25 mouse cellular contexts compared by ENCODE assay signal in the genomic region with DNA sequence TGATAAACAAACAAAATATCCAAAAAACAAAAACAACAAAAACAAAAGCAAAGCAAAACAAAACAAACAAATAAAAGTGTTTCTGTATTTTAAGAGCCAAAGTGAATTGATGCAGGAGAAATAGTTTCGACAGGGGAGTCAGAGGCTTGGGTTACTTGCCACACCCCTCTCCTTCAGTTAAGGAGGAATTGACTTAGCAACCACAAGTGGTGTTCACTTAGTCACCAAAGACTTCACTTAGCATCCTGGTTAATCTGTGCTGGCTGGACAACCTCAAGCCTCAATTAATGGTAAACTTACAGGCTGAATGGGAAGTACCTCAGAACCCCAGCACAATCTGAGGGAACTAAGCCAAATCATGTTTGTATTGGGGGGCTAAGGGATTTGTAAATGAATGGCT.
DNase-seq lines count a peak whose midpoint lies in the region; ATAC-seq and TF ChIP-seq lines count a peak whose summit lies in the region.
"Had no signal": no experiment of that assay in that cellular context is flagged by ENCODE, and none has a peak within 500 bp of the region (broad histone marks: within the 10 kb centered on the region; RNA-seq: fewer than 3 reads in every experiment).

No protein-coding gene starts in this region.

- no peak overlapping the region for H3K9ac ChIP-seq in lung, embryonic 14.5 days
- H3K9ac ChIP-seq in lung, postnatal 0 days (replicated peaks; ENCODE audit: low read depth), result no peak overlapping the region
- H3K9ac ChIP-seq: embryonic facial prominence, embryonic 12.5 days; forebrain, embryonic 13.5 days; forebrain, embryonic 15.5 days; forebrain, postnatal 0 days had no signal

- H3K4me2 ChIP-seq in lung, embryonic 14.5 days, result no peak overlapping the region
- no peak overlapping the region for H3K4me2 ChIP-seq in lung, postnatal 0 days (replicated peaks; ENCODE audit: low read depth, low read length)
- H3K4me2 ChIP-seq: embryonic facial prominence, embryonic 12.5 days; forebrain, embryonic 13.5 days; forebrain, embryonic 15.5 days had no signal

- H3K27ac ChIP-seq in lung, embryonic 14.5 days (ENCODE audit: low read depth), result no peak overlapping the region
- no peak overlapping the region for H3K27ac ChIP-seq in lung, postnatal 0 days (ENCODE audit: low read length)
- no peak overlapping the region for H3K27ac ChIP-seq in layer of hippocampus, adult 2 months
- H3K27ac ChIP-seq: embryonic facial prominence, embryonic 10.5 days; embryonic facial prominence, embryonic 12.5 days; forebrain, embryonic 13.5 days; forebrain, embryonic 15.5 days had no signal

- no peak for TF ChIP-seq CTCF in lung, embryonic 14.5 days (IDR thresholded peaks at IDR 0.05; ENCODE audit: low read depth)
- TF ChIP-seq CTCF in lung, postnatal 0 days (IDR thresholded peaks at IDR 0.05), result no peak
- TF ChIP-seq CTCF in layer of hippocampus, adult 2 months (conservative IDR thresholded peaks at IDR 0.05), result no peak

- no peak overlapping the region for H3K4me3 ChIP-seq in lung, embryonic 14.5 days (ENCODE audit: low read depth, low read length)
- H3K4me3 ChIP-seq in lung, postnatal 0 days (ENCODE audit: low read depth, low read length), result no peak overlapping the region
- no peak overlapping the region for H3K4me3 ChIP-seq in layer of hippocampus, adult 2 months
- H3K4me3 ChIP-seq: embryonic facial prominence, embryonic 10.5 days; embryonic facial prominence, embryonic 12.5 days; forebrain, embryonic 13.5 days; forebrain, embryonic 15.5 days had no signal

- peak; percentile 28 for DNase-seq in lung, embryonic 14.5 days
- no peak for DNase-seq in lung, postnatal 10 days
- peak; percentile 80 for DNase-seq in lung, postnatal 0 days (ENCODE audit: low spot score)
- no peak for DNase-seq in lung, postnatal 14 days
- DNase-seq in 3T3-L1 (ENCODE audit: low read depth, low spot score), result peak; percentile 35
- peak; percentile 14 for DNase-seq in NIH3T3 (ENCODE audit: low read depth)
- DNase-seq in adrenal gland, postnatal 36 days, result no peak
- DNase-seq in layer of hippocampus, adult 2 months (ENCODE audit: low spot score in 2 of 2), result no peak
- DNase-seq: adrenal gland, adult 2 months; adrenal gland, postnatal 10 days; adrenal gland, postnatal 25 days; B cell, adult 2 months; cerebellum, adult 11-12 months; cerebellum, adult 2 months; cerebellum, adult 9-10 months; cerebellum, postnatal 10 days; cerebellum, postnatal 25 days; forebrain, postnatal 0 days had no signal

- WGBS in lung, embryonic 14.5 days, result 56% methylated on average over 1 of the region's 1 CpGs
- WGBS in lung, postnatal 0 days, result 50% methylated on average over 1 of the region's 1 CpGs

- H3K36me3 ChIP-seq in lung, embryonic 14.5 days (ENCODE audit: insufficient read depth), result no peaks in the 10 kb centered on the region
- H3K36me3 ChIP-seq in lung, postnatal 0 days (ENCODE audit: insufficient read depth, low read length), result no peaks in the 10 kb centered on the region
- H3K36me3 ChIP-seq: embryonic facial prominence, embryonic 10.5 days; embryonic facial prominence, embryonic 12.5 days; forebrain, embryonic 15.5 days; G1E had no signal

- TF ChIP-seq EP300 in lung, postnatal 0 days (IDR thresholded peaks at IDR 0.05), result no peak

- H3K9me3 ChIP-seq in lung, embryonic 14.5 days (ENCODE audit: low read depth, low read length), result no peaks in the 10 kb centered on the region
- H3K9me3 ChIP-seq in lung, postnatal 0 days (ENCODE audit: low read length), result no peaks in the 10 kb centered on the region
- H3K9me3 ChIP-seq: embryonic facial prominence, embryonic 10.5 days; embryonic facial prominence, embryonic 12.5 days; forebrain, embryonic 13.5 days; forebrain, embryonic 15.5 days; G1E had no signal

- no peaks in the 10 kb centered on the region for H3K4me1 ChIP-seq in lung, embryonic 14.5 days (ENCODE audit: insufficient read depth)
- H3K4me1 ChIP-seq in lung, postnatal 0 days (ENCODE audit: insufficient read depth, low read depth, low read length), result no peaks in the 10 kb centered on the region
- H3K4me1 ChIP-seq: embryonic facial prominence, embryonic 10.5 days; embryonic facial prominence, embryonic 12.5 days; forebrain, embryonic 13.5 days; forebrain, embryonic 15.5 days had no signal

- ATAC-seq in lung, embryonic 14.5 days (ENCODE audit: insufficient read depth), result no peak
- ATAC-seq in lung, postnatal 0 days, result peak; percentile 61
- ATAC-seq: CD4-positive, CD25-positive, alpha-beta regulatory T cell, adult 4 months; forebrain, embryonic 13.5 days; forebrain, embryonic 15.5 days; forebrain, postnatal 0 days had no signal

- H3K27me3 ChIP-seq in lung, embryonic 14.5 days (ENCODE audit: insufficient read depth, low read length), result no peaks in the 10 kb centered on the region
- no peaks in the 10 kb centered on the region for H3K27me3 ChIP-seq in lung, postnatal 0 days (replicated peaks; ENCODE audit: insufficient read depth, low read length)
- H3K27me3 ChIP-seq: CH12.LX; embryonic facial prominence, embryonic 12.5 days; forebrain, embryonic 13.5 days; forebrain, embryonic 15.5 days had no signal

Comparison
In these comparisons a context has a peak if more than half of its experiments do, and no peak if none do; other contexts are left out.
1. DNase-seq: peak in lung, embryonic 14.5 days (single experiment), lung, postnatal 0 days (single experiment), 3T3-L1 (single experiment) and NIH3T3 (single experiment); none in lung, postnatal 10 days (single experiment), lung, postnatal 14 days (single experiment), adrenal gland, postnatal 36 days (0 of 2) and layer of hippocampus, adult 2 months (0 of 2).